Mouse (Mus musculus) brain, embryonic 14.5 days (tissue): ENCODE measurements at regions not wholly inside any gene's neighbourhood (a gene's known extent, or its start where the extent isn't known, plus 50 kb on each side); places are given as distances from the start of the nearest gene placed in this dataset.

Experiments
- CTCF ChIP-seq: fragments of 200-500 bp; IDR thresholded peaks from 2 replicates; pipeline ENCODE4 v1.5.1; 2012; ENCODE audit warnings: inconsistent platforms, mild to moderate bottlenecking, moderate library complexity, borderline replicate concordance; ENCODE audit not compliant: insufficient read depth, insufficient read length; ENCODE audit errors: extremely low read depth
- POLR2A ChIP-seq: fragments of 200-500 bp; IDR thresholded peaks from 2 replicates; pipeline ENCODE4 v1.6.1; 2012; ENCODE audit warnings: mild to moderate bottlenecking, inconsistent platforms, borderline replicate concordance; ENCODE audit not compliant: poor library complexity, insufficient read depth, insufficient read length, severe bottlenecking; ENCODE audit errors: extremely low read depth

GRCm38 (mm10) chr7:138719608-138720007, 126.3 kb upstream of the Ppp2r2d start:
- no peak for TF ChIP-seq POLR2A
- no peak for TF ChIP-seq CTCF
